Mouse (Mus musculus) ES-Bruce4 (cell line): ENCODE data around the gene Crtc3.

Source experiments
- CTCF ChIP-seq: IDR thresholded peaks from one replicate; pipeline ENCODE4 v1.8.1; 2011; ENCODE audit warnings: low read depth, low read length
- EP300 ChIP-seq: IDR thresholded peaks from 2 replicates; pipeline ENCODE4 v1.6.1; 2011; ENCODE audit warnings: low read depth, low read length; ENCODE audit not compliant: insufficient read depth
- POLR2A ChIP-seq: IDR thresholded peaks from one replicate; pipeline ENCODE4 v1.8.1; 2011; ENCODE audit warnings: low read length; ENCODE audit not compliant: insufficient read depth

- TF ChIP-seq CTCF (no peak), POLR2A (no peak), EP300 (no peak)
Observed at GRCm38 (mm10) chr7:80654926-80655325, 33.8 kb downstream of the Crtc3 start.
